Mouse (Mus musculus): Measurements from ENCODE around the gene Timp4. TPM values are rescaled to one million over a fixed set of nuclear protein-coding genes. Genes with fewer than 3 reads are reported as not detected.

Timp4 gene
- total and polyA plus RNA-seq, 3 experiments: not detected

GRCm38 (mm10) chr6:115279639-115280038 is 27.6 kb upstream of the Timp4 start:
- Histone ChIP-seq H3K4me2 (ENCODE audit: insufficient read depth, low read depth, poor library complexity, severe bottlenecking) (no peak overlapping the region), H3K27me3 (replicated peaks) (no peaks in the 10 kb centered on the region), H3K9ac (ENCODE audit: insufficient read depth, low read depth) (no peak overlapping the region), H3K79me2 (replicated peaks; ENCODE audit: control insufficient read depth, extremely low read depth, insufficient read depth, poor library complexity, severe bottlenecking) (no peaks in the 10 kb centered on the region), H3K4me1 (ENCODE audit: control insufficient read depth in 1 of 2, insufficient read depth in 2 of 2) (peaks cover 13 to 51% of the 10 kb centered on the region in 2 experiments), H3K9me3 (replicated peaks; ENCODE audit: low read length) (no peaks in the 10 kb centered on the region), H3K36me3 (replicated peaks in 1 of 2; ENCODE audit: control insufficient read depth in 1 of 2, insufficient read depth in 1 of 2, low read length in 1 of 2) (no peaks in the 10 kb centered on the region), H3K4me3 (replicated peaks in 1 of 3; ENCODE audit: low read depth in 2 of 3, low read length in 2 of 3, poor library complexity in 1 of 3) (no peak overlapping the region), H3K27ac (ENCODE audit: insufficient read depth, low read depth) (no peak overlapping the region)
- dilution Hi-C loops (cut with MboI; ENCODE audit: extremely low pct_ligation_motif_present, extremely low pct_unique_long_range_greater_than_20kb, low sequenced_read_pairs): no loop called here
- no peak for TF ChIP-seq ZMIZ1 (IDR thresholded peaks at IDR 0.05; ENCODE audit: low read depth, low read length)
- TF ChIP-seq TCF12 (IDR thresholded peaks at IDR 0.05; ENCODE audit: low read depth, low read length): peak; percentile 37; the same call in 1 of the 2 replicates
- TF ChIP-seq USF2 (conservative IDR thresholded peaks at IDR 0.05; ENCODE audit: low read depth, low read length): no peak
- 0 out of 2 replicates have a peak, but pooled peaks have one; percentile 60 for TF ChIP-seq CHD1 (IDR thresholded peaks at IDR 0.05; ENCODE audit: low read depth, low read length)
- peak; percentile 47 for DNase-seq (ENCODE audit: extremely low read depth)
- in situ Hi-C loops (cut with MboI; ENCODE audit: low pct_ligation_motif_present, low pct_unique_long_range_greater_than_20kb, low sequenced_read_pairs): loop anchor here (10.0 kb wide), 1 partner anchor 255 kb away; no protein-coding TSS in a partner anchor

GRCm38 (mm10) chr6:115278086-115278485 is 26.1 kb upstream of the Timp4 start:
- no peak for DNase-seq (ENCODE audit: extremely low read depth)
- Histone ChIP-seq H3K4me2 (ENCODE audit: insufficient read depth, low read depth, poor library complexity, severe bottlenecking) (no peak overlapping the region), H3K27ac (ENCODE audit: insufficient read depth, low read depth) (no peak overlapping the region), H3K27me3 (replicated peaks) (no peaks in the 10 kb centered on the region), H3K4me1 (ENCODE audit: control insufficient read depth in 1 of 2, insufficient read depth in 2 of 2) (peaks cover 13 to 40% of the 10 kb centered on the region in 2 experiments), H3K4me3 (replicated peaks in 1 of 3; ENCODE audit: low read depth in 2 of 3, low read length in 2 of 3, poor library complexity in 1 of 3) (no peak overlapping the region), H3K36me3 (replicated peaks in 1 of 2; ENCODE audit: control insufficient read depth in 1 of 2, insufficient read depth in 1 of 2, low read length in 1 of 2) (no peaks in the 10 kb centered on the region), H3K79me2 (replicated peaks; ENCODE audit: control insufficient read depth, extremely low read depth, insufficient read depth, poor library complexity, severe bottlenecking) (no peaks in the 10 kb centered on the region), H3K9me3 (replicated peaks; ENCODE audit: low read length) (no peaks in the 10 kb centered on the region), H3K9ac (ENCODE audit: insufficient read depth, low read depth) (no peak overlapping the region)
- dilution Hi-C loops (cut with MboI; ENCODE audit: extremely low pct_ligation_motif_present, extremely low pct_unique_long_range_greater_than_20kb, low sequenced_read_pairs) (no loop called here), in situ Hi-C loops (cut with MboI; ENCODE audit: low pct_ligation_motif_present, low pct_unique_long_range_greater_than_20kb, low sequenced_read_pairs) (loop anchor here (10.0 kb wide), 1 partner anchor 257 kb away; no protein-coding TSS in a partner anchor)
- no peak for TF ChIP-seq POLR2A (IDR thresholded peaks at IDR 0.05; ENCODE audit: low read depth, low read length)
- no peak for TF ChIP-seq PAX5 (IDR thresholded peaks at IDR 0.05; ENCODE audit: low read length)
- TF ChIP-seq UBTF (IDR thresholded peaks at IDR 0.05; ENCODE audit: low read depth, low read length): no peak
- no peak for TF ChIP-seq TBP (conservative IDR thresholded peaks at IDR 0.05; ENCODE audit: low read depth, low read length)
- TF ChIP-seq ZNF384 (IDR thresholded peaks at IDR 0.05; ENCODE audit: low read depth, low read length): no peak
- TF ChIP-seq IRF4 (IDR thresholded peaks at IDR 0.05; ENCODE audit: low read depth, low read length): no peak

DNA sequence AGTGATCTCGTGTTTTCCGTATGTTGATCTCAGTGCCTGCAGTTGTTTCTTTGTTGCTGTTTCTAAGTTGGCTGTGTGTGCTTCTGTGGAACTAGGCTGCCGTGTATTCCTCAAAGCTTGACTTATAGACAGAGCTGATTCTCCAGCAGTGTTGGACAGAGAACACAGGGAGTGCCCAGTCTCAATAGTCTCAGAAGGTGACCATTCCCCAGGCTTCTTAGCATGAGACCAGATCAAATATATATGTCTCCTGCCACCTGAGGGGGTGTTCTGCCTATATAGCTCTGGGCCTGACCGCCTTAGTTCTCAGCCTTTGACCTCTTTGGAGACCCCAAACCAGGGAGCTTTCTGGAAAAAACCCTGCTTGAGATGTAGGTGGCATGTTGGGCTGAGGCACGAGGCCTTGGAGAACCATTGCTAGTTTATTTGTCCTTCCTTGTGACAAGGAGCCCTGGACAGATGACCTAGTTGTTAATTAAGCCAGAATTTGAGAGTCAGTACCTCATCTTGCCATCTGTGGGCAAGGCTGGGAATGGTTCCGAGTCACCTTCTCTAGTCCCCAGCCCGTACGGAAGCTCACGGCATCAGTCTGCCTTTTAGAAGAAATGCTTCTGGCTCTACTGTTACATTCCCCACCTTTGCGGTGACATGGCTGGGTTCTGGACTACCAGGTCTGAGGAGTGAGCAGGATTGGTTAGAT is 23.3 kb upstream of the Timp4 start:
- Histone ChIP-seq H3K79me2 (replicated peaks; ENCODE audit: control insufficient read depth, extremely low read depth, insufficient read depth, poor library complexity, severe bottlenecking) (no peaks in the 10 kb centered on the region), H3K9ac (ENCODE audit: insufficient read depth, low read depth) (no peak overlapping the region), H3K9me3 (replicated peaks; ENCODE audit: low read length) (no peaks in the 10 kb centered on the region), H3K36me3 (replicated peaks in 1 of 2; ENCODE audit: control insufficient read depth in 1 of 2, insufficient read depth in 1 of 2, low read length in 1 of 2) (no peaks in the 10 kb centered on the region), H3K4me1 (ENCODE audit: control insufficient read depth in 1 of 2, insufficient read depth in 2 of 2) (peaks cover 6 to 36% of the 10 kb centered on the region in 2 experiments; a peak in 3 of 4 replicates), H3K27me3 (replicated peaks) (no peaks in the 10 kb centered on the region), H3K4me3 (replicated peaks in 1 of 3; ENCODE audit: low read depth in 2 of 3, low read length in 2 of 3, poor library complexity in 1 of 3) (no peak overlapping the region), H3K27ac (ENCODE audit: insufficient read depth, low read depth) (no peak overlapping the region), H3K4me2 (ENCODE audit: insufficient read depth, low read depth, poor library complexity, severe bottlenecking) (no peak overlapping the region)
- no peak for DNase-seq (ENCODE audit: extremely low read depth)
- TF ChIP-seq ETS1 (conservative IDR thresholded peaks at IDR 0.05; ENCODE audit: low read depth, low read length) (no peak), NELFE (IDR thresholded peaks at IDR 0.05; ENCODE audit: low read depth, low read length) (no peak), GABPA (IDR thresholded peaks at IDR 0.05; ENCODE audit: insufficient replicate concordance, low read depth, low read length) (no peak), CHD2 (IDR thresholded peaks at IDR 0.05; ENCODE audit: low read length) (no peak), E2F4 (IDR thresholded peaks at IDR 0.05; ENCODE audit: insufficient replicate concordance, low read depth, low read length) (no peak), ZKSCAN1 (IDR thresholded peaks at IDR 0.05; ENCODE audit: borderline replicate concordance, low read depth, low read length) (no peak), POLR2A (IDR thresholded peaks at IDR 0.05; ENCODE audit: low read depth, low read length) (no peak)
- in situ Hi-C loops (cut with MboI; ENCODE audit: low pct_ligation_motif_present, low pct_unique_long_range_greater_than_20kb, low sequenced_read_pairs) (loop anchor here (10.0 kb wide), 1 partner anchor 260 kb away; no protein-coding TSS in a partner anchor), dilution Hi-C loops (cut with MboI; ENCODE audit: extremely low pct_ligation_motif_present, extremely low pct_unique_long_range_greater_than_20kb, low sequenced_read_pairs) (no loop called here)

Measured in CH12.LX (cell line).